Mouse (Mus musculus) forebrain, embryonic 13.5 days (tissue): ENCODE measurements at regions not wholly inside any gene's neighbourhood (a gene's known extent, or its start where the extent isn't known, plus 50 kb on each side); places are given as distances from the start of the nearest gene placed in this dataset.

Experiments
- ATAC-seq: fragments of 200-750 bp; cut with Nextera tagmentation; 2 replicates; pipeline ENCODE4 v1.8.0; 2017
- H3K27ac ChIP-seq: fragments of 300-500 bp; sonication (generic); 2 replicates; pipeline ENCODE4 v1.5.1; 2015; ENCODE audit warnings: inconsistent platforms, mild to moderate bottlenecking, moderate library complexity
- H3K27me3 ChIP-seq: fragments of 300-500 bp; sonication (generic); 2 replicates; pipeline ENCODE4 v1.6.1; 2015; ENCODE audit warnings: mild to moderate bottlenecking, inconsistent platforms
- H3K36me3 ChIP-seq: fragments of 300-500 bp; sonication (generic); 2 replicates; pipeline ENCODE4 v1.6.1; 2015; ENCODE audit warnings: mild to moderate bottlenecking, inconsistent platforms; ENCODE audit not compliant: poor library complexity, severe bottlenecking
- H3K4me1 ChIP-seq: fragments of 300-500 bp; sonication (generic); 2 replicates; pipeline ENCODE4 v1.6.1; 2015; ENCODE audit warnings: inconsistent platforms
- H3K4me2 ChIP-seq: fragments of 300-500 bp; sonication (generic); 2 replicates; pipeline ENCODE4 v1.6.1; 2015; ENCODE audit warnings: inconsistent platforms, mild to moderate bottlenecking, moderate library complexity
- H3K4me3 ChIP-seq: fragments of 300-500 bp; sonication (generic); 2 replicates; pipeline ENCODE4 v1.5.1; 2015; ENCODE audit warnings: mild to moderate bottlenecking, inconsistent platforms
- H3K9ac ChIP-seq: fragments of 300-500 bp; sonication (generic); 2 replicates; pipeline ENCODE4 v1.6.1; 2015; ENCODE audit warnings: mild to moderate bottlenecking, inconsistent platforms
- H3K9me3 ChIP-seq: fragments of 300-500 bp; sonication (generic); replicated peaks from 2 replicates; pipeline ENCODE4 v1.6.1; 2016; ENCODE audit warnings: inconsistent platforms
- WGBS: fragments of 180-500 bp; shearing (Covaris S2); methylation state at CpG from one replicate; pipeline ENCODE4 v1.1.7; 2015; 5-methylcytosine and 5-hydroxymethylcytosine counted together

GRCm38 (mm10) chr1:185866612-185867011 is 250.5 kb downstream of the Lyplal1 start:
- Histone ChIP-seq H3K27me3 (no peaks in the 10 kb centered on the region), H3K27ac (no peak overlapping the region), H3K9ac (no peak overlapping the region), H3K4me2 (no peak overlapping the region), H3K9me3 (no peaks in the 10 kb centered on the region), H3K4me1 (no peaks in the 10 kb centered on the region), H3K36me3 (no peaks in the 10 kb centered on the region), H3K4me3 (no peak overlapping the region)
- WGBS = 93% methylated on average over 6 of the region's 6 CpGs
- ATAC-seq = no peak

GRCm38 (mm10) chr1:185867018-185867417 is 250.1 kb downstream of the Lyplal1 start:
- Histone ChIP-seq H3K4me2 (no peak overlapping the region), H3K4me3 (no peak overlapping the region), H3K9me3 (no peaks in the 10 kb centered on the region), H3K27ac (no peak overlapping the region), H3K4me1 (no peaks in the 10 kb centered on the region), H3K27me3 (no peaks in the 10 kb centered on the region), H3K36me3 (no peaks in the 10 kb centered on the region), H3K9ac (no peak overlapping the region)
- no peak for ATAC-seq
- 89% methylated on average over 4 of the region's 4 CpGs for WGBS

DNA sequence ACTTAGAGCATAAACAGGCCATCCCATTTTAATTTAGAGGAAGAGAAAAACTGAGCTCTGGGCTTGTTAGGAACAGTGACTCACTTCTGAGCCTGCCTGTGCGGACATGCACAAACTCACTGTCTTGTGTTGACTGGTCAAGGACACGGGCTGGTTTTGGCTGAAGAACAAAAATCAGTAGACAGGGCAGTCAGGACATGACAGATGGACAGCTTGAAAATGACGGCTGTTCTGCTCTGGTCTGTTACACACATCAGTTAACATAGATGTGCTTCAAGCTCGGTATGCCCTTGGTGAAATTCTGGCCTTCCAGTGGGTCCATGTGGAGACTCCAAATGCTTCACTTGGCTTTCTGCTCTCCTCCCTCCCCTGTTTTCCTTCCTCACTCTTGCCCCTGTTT is 248.4 kb downstream of the Lyplal1 start:
- H3K9ac ChIP-seq = no peak overlapping the region

GRCm38 (mm10) chr1:185887031-185887430 is 230.1 kb downstream of the Lyplal1 start:
- Histone ChIP-seq H3K4me3 (no peak overlapping the region), H3K36me3 (no peaks in the 10 kb centered on the region), H3K4me2 (no peak overlapping the region), H3K27ac (no peak overlapping the region), H3K9ac (no peak overlapping the region), H3K27me3 (no peaks in the 10 kb centered on the region), H3K4me1 (no peaks in the 10 kb centered on the region), H3K9me3 (no peaks in the 10 kb centered on the region)
- ATAC-seq = no peak
- 93% methylated on average over 1 of the region's 1 CpGs for WGBS

More for the DNA sequence above, 248.4 kb downstream of the Lyplal1 start:
- Histone ChIP-seq H3K4me2 (no peak overlapping the region), H3K4me3 (no peak overlapping the region), H3K36me3 (no peaks in the 10 kb centered on the region), H3K9me3 (no peaks in the 10 kb centered on the region), H3K27ac (no peak overlapping the region), H3K4me1 (no peaks in the 10 kb centered on the region), H3K27me3 (no peaks in the 10 kb centered on the region)
- 92% methylated on average over 4 of the region's 4 CpGs for WGBS
- ATAC-seq = no peak

DNA sequence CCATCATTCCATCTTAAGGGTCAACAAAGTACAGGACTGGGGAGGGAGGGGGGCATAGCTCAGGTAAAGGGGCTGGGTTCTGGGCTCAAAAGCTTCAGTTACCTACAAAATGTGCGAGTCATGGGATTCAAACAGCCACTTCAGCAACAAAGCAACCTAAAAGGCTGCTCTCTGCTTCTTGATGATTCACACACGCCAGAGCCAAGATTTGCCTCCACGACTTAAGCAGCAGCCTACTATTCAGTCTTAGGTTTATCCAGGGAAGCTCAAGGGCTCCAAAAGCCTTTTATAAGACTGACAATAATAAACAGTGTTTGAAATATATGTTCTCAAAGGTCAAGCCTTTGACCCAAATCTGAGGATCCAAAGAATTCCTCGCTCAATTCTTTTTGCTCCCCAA is 225.3 kb downstream of the Lyplal1 start:
- 81% methylated on average over 4 of the region's 4 CpGs for WGBS
- Histone ChIP-seq H3K9ac (no peak overlapping the region), H3K27me3 (no peaks in the 10 kb centered on the region), H3K36me3 (no peaks in the 10 kb centered on the region), H3K9me3 (no peaks in the 10 kb centered on the region), H3K4me2 (no peak overlapping the region), H3K27ac (no peak overlapping the region), H3K4me3 (no peak overlapping the region), H3K4me1 (no peaks in the 10 kb centered on the region)
- no peak for ATAC-seq

DNA sequence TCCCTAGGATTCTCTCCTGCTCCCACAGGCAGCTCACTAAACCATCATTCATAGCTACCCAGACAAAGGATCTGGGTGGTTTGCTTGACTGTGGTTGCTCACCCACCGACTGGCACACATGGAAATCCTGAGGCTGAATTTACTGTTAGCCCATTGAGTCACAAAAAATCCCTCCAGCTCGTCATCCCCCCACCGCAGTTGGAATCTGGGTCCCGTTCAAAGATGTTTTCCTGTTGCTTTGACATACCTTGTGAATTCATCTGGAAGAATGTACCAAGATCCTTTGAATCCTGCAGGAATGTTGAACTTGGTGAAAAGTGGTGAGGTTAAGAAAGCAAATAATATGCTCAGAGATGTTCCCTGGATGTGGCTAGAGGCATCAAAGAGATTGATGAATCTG is 223.7 kb downstream of the Lyplal1 start:
- Histone ChIP-seq H3K9me3 (no peaks in the 10 kb centered on the region), H3K36me3 (no peaks in the 10 kb centered on the region), H3K9ac (no peak overlapping the region), H3K27ac (no peak overlapping the region), H3K4me2 (no peak overlapping the region), H3K4me1 (no peaks in the 10 kb centered on the region), H3K4me3 (no peak overlapping the region), H3K27me3 (no peaks in the 10 kb centered on the region)
- ATAC-seq = no peak
- 51% methylated on average over 4 of the region's 4 CpGs for WGBS

DNA sequence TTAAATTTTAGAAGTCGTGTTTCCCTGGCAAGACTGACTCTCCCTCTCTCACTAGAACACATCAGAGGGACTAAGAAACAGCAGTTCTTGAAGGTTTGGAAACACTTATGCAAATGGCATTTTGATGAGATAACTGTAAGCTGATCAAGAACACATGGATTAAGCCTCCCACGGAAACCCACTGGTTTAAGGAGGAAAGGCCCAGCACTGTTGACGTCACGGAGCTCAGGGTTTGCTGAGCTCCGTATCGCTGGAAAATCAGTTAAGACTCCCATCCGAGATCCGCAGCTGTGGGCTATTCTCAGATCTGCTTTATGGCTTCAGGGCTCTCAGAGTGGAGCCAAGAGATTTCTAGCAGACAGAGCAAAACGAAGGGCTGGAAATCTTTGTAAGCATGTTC is 218.6 kb downstream of the Lyplal1 start:
- Histone ChIP-seq H3K9ac (no peak overlapping the region), H3K4me1 (no peaks in the 10 kb centered on the region), H3K27me3 (no peaks in the 10 kb centered on the region), H3K36me3 (no peaks in the 10 kb centered on the region), H3K27ac (no peak overlapping the region), H3K4me2 (no peak overlapping the region), H3K9me3 (no peaks in the 10 kb centered on the region), H3K4me3 (no peak overlapping the region)
- 75% methylated on average over 9 of the region's 9 CpGs for WGBS
- no peak for ATAC-seq

- Histone ChIP-seq H3K4me3 (no peak overlapping the region), H3K9ac (no peak overlapping the region), H3K27me3 (no peaks in the 10 kb centered on the region), H3K4me2 (no peak overlapping the region), H3K4me1 (no peaks in the 10 kb centered on the region), H3K27ac (no peak overlapping the region), H3K36me3 (no peaks in the 10 kb centered on the region), H3K9me3 (no peaks in the 10 kb centered on the region)
- WGBS = 91% methylated on average over 3 of the region's 3 CpGs
- no peak for ATAC-seq
Observed at GRCm38 (mm10) chr1:185900316-185900715, 216.8 kb downstream of the Lyplal1 start.

DNA sequence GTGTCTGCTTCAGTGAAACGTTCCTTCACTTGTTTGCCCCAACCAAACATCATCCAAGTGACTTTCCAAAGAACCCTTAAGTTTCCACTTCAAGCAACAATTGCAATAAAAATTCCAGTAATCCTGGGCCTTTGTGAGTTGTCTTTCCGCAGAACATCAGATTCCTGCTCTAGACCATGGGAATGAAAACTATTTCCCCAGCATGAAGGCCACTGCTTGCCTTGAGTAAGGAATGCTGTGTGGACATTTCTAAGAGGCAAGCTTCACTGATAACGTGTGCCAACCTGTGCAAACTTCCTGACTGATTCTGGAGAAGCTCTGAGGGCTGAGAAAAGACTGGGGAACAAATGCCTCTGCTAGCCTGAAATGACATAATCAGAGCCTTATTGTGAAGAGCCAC is 214.7 kb downstream of the Lyplal1 start:
- no peak overlapping the region for H3K27ac ChIP-seq
- no peak overlapping the region for H3K9ac ChIP-seq
- H3K4me1 ChIP-seq = no peaks in the 10 kb centered on the region
- H3K4me2 ChIP-seq = no peak overlapping the region
- no peaks in the 10 kb centered on the region for H3K36me3 ChIP-seq
- WGBS = 89% methylated on average over 3 of the region's 3 CpGs
- no peaks in the 10 kb centered on the region for H3K9me3 ChIP-seq
- no peaks in the 10 kb centered on the region for H3K27me3 ChIP-seq
- no peak for ATAC-seq
- H3K4me3 ChIP-seq = no peak overlapping the region

GRCm38 (mm10) chr1:185905666-185906065 is 211.4 kb downstream of the Lyplal1 start:
- no peaks in the 10 kb centered on the region for H3K9me3 ChIP-seq
- no peak overlapping the region for H3K27ac ChIP-seq
- no peak for ATAC-seq
- no peak overlapping the region for H3K9ac ChIP-seq
- no peak overlapping the region for H3K4me2 ChIP-seq
- no peak overlapping the region for H3K4me3 ChIP-seq
- H3K27me3 ChIP-seq = no peaks in the 10 kb centered on the region
- H3K4me1 ChIP-seq = no peaks in the 10 kb centered on the region
- no peaks in the 10 kb centered on the region for H3K36me3 ChIP-seq
- 87% methylated on average over 7 of the region's 7 CpGs for WGBS

GRCm38 (mm10) chr1:185915579-185915978 is 201.5 kb downstream of the Lyplal1 start:
- Histone ChIP-seq H3K36me3 (no peaks in the 10 kb centered on the region), H3K27me3 (no peaks in the 10 kb centered on the region), H3K27ac (no peak overlapping the region), H3K9ac (no peak overlapping the region), H3K9me3 (no peaks in the 10 kb centered on the region), H3K4me1 (no peaks in the 10 kb centered on the region), H3K4me2 (no peak overlapping the region), H3K4me3 (no peak overlapping the region)
- no peak for ATAC-seq
- WGBS = 62% methylated on average over 2 of the region's 2 CpGs

- WGBS = 87% methylated on average over 1 of the region's 1 CpGs
- no peak overlapping the region for H3K4me3 ChIP-seq
- H3K27ac ChIP-seq = no peak overlapping the region
- ATAC-seq = no peak
- no peak overlapping the region for H3K4me2 ChIP-seq
- H3K4me1 ChIP-seq = no peaks in the 10 kb centered on the region
- no peaks in the 10 kb centered on the region for H3K9me3 ChIP-seq
- H3K9ac ChIP-seq = no peak overlapping the region
- no peaks in the 10 kb centered on the region for H3K27me3 ChIP-seq
- H3K36me3 ChIP-seq = no peaks in the 10 kb centered on the region
Observed at GRCm38 (mm10) chr1:185918663-185919062, 198.4 kb downstream of the Lyplal1 start.

DNA sequence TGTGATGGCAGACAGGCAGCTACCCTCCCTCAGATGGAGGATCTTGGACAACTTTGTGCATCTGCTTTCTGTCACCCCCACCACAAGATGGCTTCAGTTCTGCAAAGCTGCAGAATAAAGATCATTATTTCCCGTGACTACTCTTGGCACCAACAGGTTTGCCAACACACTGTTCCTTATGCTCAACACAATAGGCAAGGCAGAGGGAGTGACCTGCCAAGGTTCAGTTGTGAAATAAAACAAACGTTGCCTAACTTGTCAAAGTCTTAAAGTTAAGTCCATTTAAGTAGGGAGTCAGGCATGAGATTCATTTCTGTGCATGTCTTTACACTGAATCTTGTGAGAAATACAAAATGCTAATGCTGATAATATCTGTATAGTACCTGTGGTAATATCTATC is 193.4 kb downstream of the Lyplal1 start:
- no peak for ATAC-seq
- Histone ChIP-seq H3K27ac (no peak overlapping the region), H3K36me3 (no peaks in the 10 kb centered on the region), H3K4me3 (no peak overlapping the region), H3K4me2 (no peak overlapping the region), H3K27me3 (no peaks in the 10 kb centered on the region), H3K9ac (no peak overlapping the region), H3K9me3 (no peaks in the 10 kb centered on the region), H3K4me1 (no peaks in the 10 kb centered on the region; the same call in 1 of the 2 replicates)
- 73% methylated on average over 2 of the region's 2 CpGs for WGBS
